Mouse (Mus musculus): ENCODE data around the gene Phf11a. TPM values are rescaled to one million over a fixed set of nuclear protein-coding genes. Genes with fewer than 3 reads are reported as not detected.

Gene Phf11a
- polyA plus RNA-seq, 1 experiment from 2014 or later, result not detected

Other genes with a start within 250 kb of the Phf11a start
- not detected in 2 replicates for gene 1700129C05Rik, start 154.6 kb downstream of the Phf11a start, polyA plus RNA-seq (2014; fragmentation: Nextera tagmentation; extraction: Ambion mirVana)
- not detected in 2 replicates for gene Gm5142, start 118.8 kb downstream of the Phf11a start, polyA plus RNA-seq (2014; fragmentation: Nextera tagmentation; extraction: Ambion mirVana)
- gene Rcbtb1, start 96.3 kb downstream of the Phf11a start, polyA plus RNA-seq (2014; fragmentation: Nextera tagmentation; extraction: Ambion mirVana), result 133 and 148 TPM in 2 replicates
- gene Gm6904, start 37.3 kb downstream of the Phf11a start, polyA plus RNA-seq (2014; fragmentation: Nextera tagmentation; extraction: Ambion mirVana), result 0.23 TPM in 1 of 2 replicates, not detected in the other
- gene Phf11b, start 43.8 kb upstream of the Phf11a start, polyA plus RNA-seq (2014; fragmentation: Nextera tagmentation; extraction: Ambion mirVana), result 0.21 and 0.33 TPM in 2 replicates
- gene Phf11d, start 67.9 kb upstream of the Phf11a start, polyA plus RNA-seq (2014; fragmentation: Nextera tagmentation; extraction: Ambion mirVana), result 0.24 and 0.35 TPM in 2 replicates
- gene Phf11c, start 97.9 kb upstream of the Phf11a start, polyA plus RNA-seq (2014; fragmentation: Nextera tagmentation; extraction: Ambion mirVana), result 0.67 and 0.76 TPM in 2 replicates
- gene Setdb2, start 143.4 kb upstream of the Phf11a start, polyA plus RNA-seq (2014; fragmentation: Nextera tagmentation; extraction: Ambion mirVana), result 12.5 and 12.7 TPM in 2 replicates
- gene Cab39l, start 143.4 kb upstream of the Phf11a start, polyA plus RNA-seq (2014; fragmentation: Nextera tagmentation; extraction: Ambion mirVana), result 43.4 and 47.7 TPM in 2 replicates